Mouse (Mus musculus) bone marrow, adult 2 months (tissue): ENCODE measurements around the gene Flcn. TPM values are rescaled to one million over a fixed set of nuclear protein-coding genes. Genes with fewer than 3 reads are reported as not detected.

Experiments
- H3K27ac ChIP-seq: fragments of 200-500 bp; 2 replicates; pipeline ENCODE4 v1.5.1; 2012; ENCODE audit warnings: low read depth, mild to moderate bottlenecking, control low read depth, inconsistent platforms, low read length; ENCODE audit not compliant: control insufficient read depth, poor library complexity, insufficient read depth
- H3K4me1 ChIP-seq: fragments of 200-500 bp; 2 replicates; pipeline ENCODE4 v1.6.1; 2011; ENCODE audit warnings: low read length; ENCODE audit not compliant: control insufficient read depth, insufficient read depth
- H3K4me3 ChIP-seq: fragments of 200-500 bp; replicated peaks from 2 replicates; pipeline ENCODE3; 2011; ENCODE audit warnings: mild to moderate bottlenecking, low read depth, low read length, control low read depth; ENCODE audit not compliant: control insufficient read depth
- CTCF ChIP-seq: fragments of 200-500 bp; IDR thresholded peaks from 2 replicates; pipeline ENCODE4 v1.5.1; 2011; ENCODE audit warnings: low read length, control low read depth; ENCODE audit not compliant: control insufficient read depth, insufficient read depth
- POLR2A ChIP-seq: fragments of 200-500 bp; IDR thresholded peaks from 2 replicates; pipeline ENCODE4 v1.6.1; 2011; ENCODE audit warnings: low read depth, mild to moderate bottlenecking, control low read depth, low read length, borderline replicate concordance; ENCODE audit not compliant: control insufficient read depth
- WGBS: fragments of 180-500 bp; shearing (Covaris S2); methylation state at CpG from one replicate; pipeline ENCODE4 v1.1.7; 2018; 5-methylcytosine and 5-hydroxymethylcytosine counted together
- polyA plus RNA-seq: library from polyadenylated mRNA; stranded (reverse); fragments of >200 nt; gene quantifications from 2 replicates; pipeline ENCODE4 v1.2.4, GENCODE M21; 2011; ENCODE audit warnings: low replicate concordance; ENCODE audit not compliant: missing spikeins, insufficient read depth, insufficient read length

Gene Flcn
- polyA plus RNA-seq, 1 experiment, result 20.5 TPM

DNA sequence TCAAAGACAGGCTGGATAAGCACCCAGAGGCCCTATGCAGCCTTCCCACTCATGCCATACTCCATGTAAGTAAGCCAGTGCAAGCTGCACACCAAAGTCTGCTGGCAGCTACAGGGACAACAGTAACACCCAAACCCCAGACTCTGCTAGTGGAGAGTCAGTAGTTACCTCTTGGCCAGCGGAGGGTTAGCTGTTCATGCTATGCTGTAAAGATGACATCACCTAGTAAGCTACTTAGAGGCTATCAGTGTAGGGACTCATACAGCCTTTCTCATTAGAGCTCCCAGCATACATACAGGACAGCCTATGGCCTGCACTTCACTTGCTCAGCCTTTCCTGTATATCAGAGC, 31.0 kb downstream of the Flcn start:
- no peak overlapping the region for H3K4me3 ChIP-seq
- H3K4me1 ChIP-seq, result no peaks in the 10 kb centered on the region; the same call in 1 of the 2 replicates
- 61% methylated on average over 1 of the region's 1 CpGs for WGBS
- H3K27ac ChIP-seq, result no peak overlapping the region
- TF ChIP-seq POLR2A (no peak), CTCF (no peak)

DNA sequence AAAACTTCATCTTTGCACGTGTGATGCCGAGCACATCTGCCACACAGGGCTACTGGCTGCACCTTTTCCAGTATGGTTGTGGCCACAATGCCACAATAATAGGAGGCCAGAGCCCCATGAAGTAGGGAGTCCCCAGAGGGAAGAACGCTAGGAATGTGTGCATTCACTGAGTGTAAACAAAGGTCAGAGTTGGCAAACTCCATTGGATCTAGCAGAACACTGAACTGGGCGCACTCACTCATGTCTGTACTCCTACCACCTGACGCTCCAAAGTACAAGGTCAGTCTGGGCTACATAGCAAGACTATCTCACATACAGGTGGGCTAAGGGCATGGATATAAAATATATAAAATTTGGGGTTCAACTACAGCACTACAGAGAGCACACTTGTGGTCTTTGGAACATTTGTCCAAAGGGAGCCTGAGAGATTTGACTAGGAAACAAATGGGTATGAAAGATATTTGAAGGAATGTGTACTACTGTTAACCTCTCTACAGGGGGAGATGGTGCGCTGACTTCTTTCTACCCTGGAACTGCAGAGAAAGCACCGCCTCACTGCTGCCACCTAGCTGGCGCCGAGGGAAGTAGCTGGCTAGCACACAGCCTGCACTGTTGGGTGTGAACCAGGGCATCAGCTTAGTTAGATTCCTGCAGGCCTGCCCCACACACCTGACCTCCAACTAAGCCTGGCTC, 31.5 kb downstream of the Flcn start:
- WGBS, result 52% methylated on average over 9 of the region's 9 CpGs
- Histone ChIP-seq H3K4me3 (no peak overlapping the region), H3K4me1 (no peaks in the 10 kb centered on the region; the same call in 1 of the 2 replicates), H3K27ac (no peak overlapping the region)
- no peak for TF ChIP-seq POLR2A
- peak; percentile 99 for TF ChIP-seq CTCF

DNA sequence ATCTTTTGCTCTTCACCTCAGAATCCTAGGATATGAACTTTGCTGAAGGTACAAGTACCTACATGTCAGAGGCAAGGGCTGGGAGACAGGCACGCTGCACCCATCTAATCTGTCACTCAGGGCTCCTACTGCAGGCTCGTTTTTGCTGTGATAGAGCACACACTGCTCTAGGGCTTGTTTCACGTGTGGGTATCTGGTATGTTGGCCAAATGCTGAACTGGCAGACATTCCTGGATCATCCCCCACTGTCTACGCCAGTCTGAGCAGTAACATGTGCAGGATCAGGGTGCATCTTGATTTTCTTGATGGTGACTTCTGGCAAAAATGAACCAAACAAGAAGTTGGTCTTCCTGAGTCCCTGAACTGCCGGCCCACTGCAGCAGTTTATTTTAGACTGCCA, 32.6 kb downstream of the Flcn start:
- H3K4me3 ChIP-seq, result no peak overlapping the region
- 72% methylated on average over 5 of the region's 5 CpGs for WGBS
- TF ChIP-seq POLR2A (no peak), CTCF (no peak)
- H3K4me1 ChIP-seq, result no peaks in the 10 kb centered on the region; the same call in 1 of the 2 replicates
- H3K27ac ChIP-seq, result no peak overlapping the region

DNA sequence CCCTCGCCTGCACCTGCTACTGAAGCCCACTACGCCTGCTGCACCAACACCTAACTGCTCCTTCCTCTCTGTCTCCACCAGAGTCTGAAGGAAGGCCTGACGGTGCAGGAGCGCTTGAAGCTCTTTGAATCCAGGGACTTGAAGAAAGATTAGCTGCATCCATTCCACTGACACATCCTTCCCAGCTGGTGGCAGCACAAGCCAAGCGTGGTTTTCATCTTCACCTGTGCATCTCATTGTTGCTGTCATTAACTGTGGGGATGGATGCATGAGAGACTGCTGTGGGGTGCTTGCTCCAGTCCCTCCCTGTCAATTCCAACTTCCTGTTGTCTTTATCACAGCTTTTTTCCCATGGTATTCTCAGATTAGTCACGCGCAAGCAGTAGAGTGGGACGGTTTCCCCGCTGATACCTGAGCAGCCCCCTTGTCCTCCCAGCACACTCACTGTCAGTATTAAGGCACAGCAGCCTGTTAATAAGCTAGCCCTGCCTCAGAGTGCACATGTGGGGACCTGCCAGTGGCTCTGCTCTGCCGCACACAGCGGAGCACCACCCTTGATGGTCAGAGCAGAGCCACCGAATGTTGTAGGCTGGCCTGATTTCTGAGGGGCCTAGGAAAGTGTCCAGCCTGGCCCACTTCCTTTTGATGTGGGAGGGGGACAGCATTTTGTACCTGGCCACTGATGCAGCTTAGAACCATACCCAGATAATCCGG, 34.2 kb downstream of the Flcn start:
- Histone ChIP-seq H3K27ac (no peak overlapping the region), H3K4me1 (no peaks in the 10 kb centered on the region; the same call in 1 of the 2 replicates), H3K4me3 (no peak overlapping the region)
- TF ChIP-seq CTCF, result no peak
- TF ChIP-seq POLR2A, result no peak
- whole genome bisulfite sequencing, result 87% methylated on average over 13 of the region's 13 CpGs

DNA sequence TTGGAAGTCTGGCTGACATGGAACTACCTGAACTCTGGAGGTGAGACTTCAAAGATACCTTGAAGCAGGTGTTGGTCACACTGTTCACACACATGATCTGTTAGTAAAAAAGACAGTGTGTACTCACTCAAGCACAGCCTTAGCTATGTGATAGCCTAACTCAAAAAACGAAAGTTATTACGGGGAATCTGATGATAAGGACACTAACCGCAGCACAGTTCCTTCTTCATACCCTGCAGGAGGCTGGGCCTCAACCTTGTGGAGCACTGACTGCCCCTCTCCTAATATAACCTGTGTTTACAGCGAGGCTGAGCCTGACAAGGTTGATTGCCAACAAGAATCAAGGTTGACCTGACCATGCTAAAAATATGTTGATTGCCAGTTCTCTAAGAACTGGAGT, 35.3 kb downstream of the Flcn start:
- TF ChIP-seq CTCF (no peak), POLR2A (no peak)
- Histone ChIP-seq H3K4me3 (no peak overlapping the region), H3K27ac (no peak overlapping the region), H3K4me1 (no peaks in the 10 kb centered on the region; the same call in 1 of the 2 replicates)
- 24% methylated on average over 4 of the region's 4 CpGs for WGBS

DNA sequence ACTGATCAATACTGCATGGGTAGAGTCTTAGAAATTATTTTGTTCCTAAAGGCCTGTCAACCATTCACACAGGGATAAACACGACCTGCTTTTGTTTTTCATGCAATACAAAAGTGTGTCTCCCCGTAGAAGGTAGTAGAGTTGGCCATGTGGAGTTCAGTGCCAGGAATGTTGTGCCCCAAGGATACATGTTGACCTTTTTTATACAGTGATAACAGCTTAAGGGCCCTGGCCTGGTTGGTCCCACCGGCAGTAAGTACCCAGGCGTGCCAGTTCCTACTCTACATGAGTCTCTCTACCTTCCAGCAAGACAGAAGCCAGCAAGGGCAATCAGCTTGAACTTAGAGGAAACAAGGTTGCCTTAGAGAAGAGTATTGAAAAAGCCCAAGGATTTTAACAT, 36.9 kb downstream of the Flcn start:
- no peak overlapping the region for H3K27ac ChIP-seq
- no peaks in the 10 kb centered on the region; the same call in 1 of the 2 replicates for H3K4me1 ChIP-seq
- 86% methylated on average over 4 of the region's 4 CpGs for WGBS
- no peak overlapping the region for H3K4me3 ChIP-seq
- no peak for TF ChIP-seq POLR2A
- no peak for TF ChIP-seq CTCF

DNA sequence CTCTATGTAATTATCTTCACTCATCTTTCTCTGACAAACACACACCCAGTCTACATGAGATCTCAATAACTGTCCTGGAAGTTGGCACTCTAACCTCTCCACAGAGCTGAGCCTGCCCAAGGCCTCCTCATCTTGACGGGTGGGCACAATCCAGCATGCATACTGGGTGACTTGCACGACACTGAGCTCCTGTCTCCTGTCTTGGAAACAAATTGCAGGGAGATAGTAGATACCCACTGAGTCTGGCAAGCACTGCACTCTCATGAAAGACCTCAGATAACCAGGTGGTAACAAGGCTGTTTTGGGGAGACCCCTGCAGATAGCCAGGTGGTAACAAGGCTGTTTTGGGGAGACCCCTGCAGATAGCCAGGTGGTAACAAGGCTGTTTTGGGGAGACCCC, 37.5 kb downstream of the Flcn start:
- TF ChIP-seq CTCF, result no peak
- TF ChIP-seq POLR2A, result no peak
- no peak overlapping the region for H3K27ac ChIP-seq
- H3K4me3 ChIP-seq, result no peak overlapping the region
- WGBS, result 82% methylated on average over 2 of the region's 2 CpGs
- H3K4me1 ChIP-seq, result no peaks in the 10 kb centered on the region; the same call in 1 of the 2 replicates

DNA sequence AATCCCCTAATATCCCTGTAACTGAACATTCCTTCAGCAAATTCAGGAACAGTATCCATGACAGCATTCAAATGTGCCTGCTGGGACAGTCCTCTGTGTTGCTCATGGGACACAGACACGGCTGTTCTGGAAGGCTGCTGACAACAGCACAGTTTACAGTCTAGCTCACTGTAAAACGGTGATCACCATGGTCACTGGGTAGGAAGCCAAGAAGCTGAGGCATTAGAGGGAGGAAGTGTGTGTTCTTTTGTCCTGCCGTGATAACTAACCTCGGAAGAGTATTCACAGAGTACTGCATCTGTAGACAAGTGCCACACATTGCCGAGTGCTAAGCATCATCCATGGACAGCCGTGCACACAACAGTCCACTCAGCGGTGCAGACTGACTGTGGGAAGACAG, 39.1 kb downstream of the Flcn start:
- WGBS, result 31% methylated on average over 7 of the region's 7 CpGs
- H3K4me1 ChIP-seq, result no peaks in the 10 kb centered on the region; the same call in 1 of the 2 replicates
- no peak for TF ChIP-seq POLR2A
- TF ChIP-seq CTCF, result no peak
- no peak overlapping the region for H3K4me3 ChIP-seq
- no peak overlapping the region for H3K27ac ChIP-seq
